Mouse (Mus musculus): Measurements from ENCODE around the gene Hemk1. TPM values are rescaled to one million over a fixed set of nuclear protein-coding genes. Genes with fewer than 3 reads are reported as not detected.

Gene Hemk1
- polyA plus RNA-seq (2016; fragmentation: Nextera tagmentation; extraction: Ambion mirVana) = 12.4 and 13.2 TPM in 2 replicates

GRCm38 (mm10) chr9:107338172-107338883 lies at the start of gene Hemk1:
Hemk1 (minus strand) TSS chr9:107338350.
- peak; percentile 55 for ATAC-seq (ENCODE audit: insufficient number of reproducible peaks, insufficient read depth, low FRiP score, low TSS enrichment)
- H3K4me2 ChIP-seq (replicated peaks) = peak within 1 kb of the TSS; percentile 83
- no peaks in the 10 kb centered on the region for H3K9me3 ChIP-seq
- H3K4me1 ChIP-seq = peaks cover 12% of the 10 kb centered on the region
- peak within 1 kb of the TSS; percentile 52; the same call in 1 of the 2 replicates for H3K27ac ChIP-seq
- 5% methylated on average over 30 of the region's 30 CpGs for WGBS
- no peaks in the 10 kb centered on the region for H3K36me3 ChIP-seq
- peak within 1 kb of the TSS; percentile 56 for H3K4me3 ChIP-seq
- H3K9ac ChIP-seq = peak within 1 kb of the TSS; percentile 71
- H3K27me3 ChIP-seq = peaks cover 10% of the 10 kb centered on the region; the same call in 1 of the 2 replicates

DNA sequence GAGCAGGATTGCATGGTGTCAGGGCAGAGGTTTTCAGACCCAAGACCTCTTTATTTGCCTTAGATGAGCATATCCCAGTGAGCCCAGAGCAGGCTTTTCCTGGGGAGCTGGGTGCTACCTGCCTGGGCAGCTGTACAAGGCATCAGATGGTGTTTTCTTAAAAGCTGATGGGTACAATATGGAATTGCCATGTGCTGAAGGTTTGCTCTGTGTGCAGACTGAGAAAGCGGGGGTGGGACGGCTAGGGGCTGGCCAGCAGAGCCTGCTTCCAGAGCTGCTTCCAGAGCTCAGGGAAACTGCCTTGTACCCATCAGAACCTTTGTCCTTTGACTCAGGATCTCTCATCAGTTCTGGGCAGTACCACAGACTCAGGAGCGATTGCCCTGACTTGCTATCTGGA lies 49.6 kb upstream of the Hemk1 start:
- H3K27me3 ChIP-seq = peaks cover 36% of the 10 kb centered on the region
- no peak overlapping the region for H3K9ac ChIP-seq
- no peak overlapping the region for H3K4me2 ChIP-seq (replicated peaks)
- 81% methylated on average over 3 of the region's 3 CpGs for WGBS
- H3K36me3 ChIP-seq = no peaks in the 10 kb centered on the region
- H3K4me3 ChIP-seq = no peak overlapping the region
- H3K9me3 ChIP-seq = no peaks in the 10 kb centered on the region
- ATAC-seq (ENCODE audit: insufficient number of reproducible peaks, insufficient read depth, low FRiP score, low TSS enrichment) = no peak
- H3K27ac ChIP-seq = no peak overlapping the region
- H3K4me1 ChIP-seq = 0 out of 2 replicates have a peak, but pooled peaks cover 6% of the 10 kb centered on the region

GRCm38 (mm10) chr9:107386722-107387121 lies 48.6 kb upstream of the Hemk1 start:
- Histone ChIP-seq H3K27me3 (peaks cover 46% of the 10 kb centered on the region), H3K9ac (no peak overlapping the region), H3K4me1 (0 out of 2 replicates have a peak, but pooled peaks cover 6% of the 10 kb centered on the region), H3K36me3 (no peaks in the 10 kb centered on the region), H3K27ac (no peak overlapping the region), H3K4me2 (replicated peaks) (no peak overlapping the region), H3K9me3 (no peaks in the 10 kb centered on the region), H3K4me3 (no peak overlapping the region)
- ATAC-seq (ENCODE audit: insufficient number of reproducible peaks, insufficient read depth, low FRiP score, low TSS enrichment) = no peak
- WGBS = 63% methylated on average over 3 of the region's 3 CpGs

DNA sequence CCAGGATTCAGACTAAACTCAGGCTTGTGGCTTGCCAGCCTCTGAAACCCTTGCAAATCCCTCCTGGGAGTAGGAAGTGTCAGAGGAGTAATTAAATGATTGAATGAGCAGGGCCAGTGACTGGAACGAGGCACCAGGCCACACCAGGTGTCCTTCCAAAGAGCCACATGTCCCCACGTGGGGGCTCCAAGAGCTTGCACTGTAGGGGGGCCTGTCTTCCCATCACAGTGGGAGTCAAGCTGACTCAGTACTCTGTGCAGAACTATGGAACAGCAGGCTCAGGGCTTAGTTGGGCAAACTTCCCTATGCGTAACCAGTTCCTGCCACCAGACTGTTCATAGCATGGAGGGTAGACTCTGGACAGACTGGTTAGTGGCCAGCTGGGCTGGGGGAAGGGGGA lies 46.2 kb upstream of the Hemk1 start:
- WGBS = 30% methylated on average over 3 of the region's 3 CpGs
- H3K27me3 ChIP-seq = peaks cover 66% of the 10 kb centered on the region

GRCm38 (mm10) chr9:107381723-107382122 lies 43.6 kb upstream of the Hemk1 start:
- H3K9me3 ChIP-seq = no peaks in the 10 kb centered on the region
- no peak overlapping the region for H3K4me2 ChIP-seq (replicated peaks)
- H3K4me3 ChIP-seq = no peak overlapping the region
- no peaks in the 10 kb centered on the region for H3K36me3 ChIP-seq
- no peak for ATAC-seq (ENCODE audit: insufficient number of reproducible peaks, insufficient read depth, low FRiP score, low TSS enrichment)
- no peak overlapping the region for H3K9ac ChIP-seq
- no peak overlapping the region for H3K27ac ChIP-seq
- H3K27me3 ChIP-seq = peaks cover 88% of the 10 kb centered on the region
- WGBS = 7% methylated on average over 8 of the region's 8 CpGs
- no peaks in the 10 kb centered on the region for H3K4me1 ChIP-seq

More for the DNA sequence above, 46.2 kb upstream of the Hemk1 start:
- no peaks in the 10 kb centered on the region for H3K9me3 ChIP-seq
- H3K9ac ChIP-seq = no peak overlapping the region
- H3K27ac ChIP-seq = no peak overlapping the region
- H3K4me2 ChIP-seq (replicated peaks) = no peak overlapping the region
- H3K36me3 ChIP-seq = no peaks in the 10 kb centered on the region
- no peak for ATAC-seq (ENCODE audit: insufficient number of reproducible peaks, insufficient read depth, low FRiP score, low TSS enrichment)
- H3K4me3 ChIP-seq = no peak overlapping the region
- H3K4me1 ChIP-seq = no peaks in the 10 kb centered on the region

DNA sequence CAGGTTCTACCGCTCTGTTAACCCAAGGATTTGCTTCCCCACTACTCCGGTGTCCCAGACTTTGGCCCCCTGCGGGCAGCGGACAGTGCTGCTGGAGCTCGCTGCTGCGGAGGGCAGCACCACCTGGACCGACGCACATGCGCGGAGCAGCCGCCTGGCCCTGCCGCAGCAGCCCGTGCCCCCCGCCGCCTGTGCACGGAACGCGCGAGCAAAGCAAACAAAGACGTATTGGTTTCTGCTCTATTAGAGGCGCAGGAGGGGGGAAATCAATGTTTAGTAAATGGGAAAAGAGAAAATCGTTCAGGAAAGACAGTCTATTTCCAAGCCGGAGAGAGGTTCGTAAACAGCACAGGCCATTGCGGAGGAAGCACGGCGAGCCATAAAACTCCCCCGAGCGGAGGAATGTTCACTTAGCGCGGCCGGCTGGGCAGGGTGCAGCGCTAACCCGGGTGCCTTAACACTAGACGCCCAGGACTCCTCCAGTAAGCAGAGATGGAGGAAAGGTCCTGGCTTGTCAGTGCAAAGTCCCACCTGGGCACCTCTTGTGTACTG lies 39.9 kb upstream of the Hemk1 start:
- Histone ChIP-seq H3K9ac (peak overlapping the region; percentile 15; the same call in 1 of the 2 replicates), H3K4me1 (no peaks in the 10 kb centered on the region), H3K9me3 (no peaks in the 10 kb centered on the region), H3K36me3 (no peaks in the 10 kb centered on the region), H3K27me3 (peaks cover 86% of the 10 kb centered on the region), H3K27ac (no peak overlapping the region), H3K4me2 (replicated peaks) (peak overlapping the region; percentile 52), H3K4me3 (peak overlapping the region; percentile 38)
- no peak for ATAC-seq (ENCODE audit: insufficient number of reproducible peaks, insufficient read depth, low FRiP score, low TSS enrichment)
- under 1% methylated on average over 35 of the region's 35 CpGs for WGBS

- Histone ChIP-seq H3K36me3 (no peaks in the 10 kb centered on the region), H3K27ac (no peak overlapping the region), H3K27me3 (peaks cover 67% of the 10 kb centered on the region), H3K4me3 (no peak overlapping the region), H3K4me1 (no peaks in the 10 kb centered on the region), H3K4me2 (replicated peaks) (no peak overlapping the region), H3K9me3 (no peaks in the 10 kb centered on the region), H3K9ac (no peak overlapping the region)
- no peak for ATAC-seq (ENCODE audit: insufficient number of reproducible peaks, insufficient read depth, low FRiP score, low TSS enrichment)
- 23% methylated on average over 5 of the region's 5 CpGs for WGBS
These were observed 37.3 kb upstream of the Hemk1 start for GRCm38 (mm10) chr9:107375451-107375850.

GRCm38 (mm10) chr9:107374623-107375022 lies 36.5 kb upstream of the Hemk1 start:
- Histone ChIP-seq H3K9ac (no peak overlapping the region), H3K4me2 (replicated peaks) (no peak overlapping the region), H3K27ac (no peak overlapping the region), H3K27me3 (peaks cover 58% of the 10 kb centered on the region), H3K36me3 (no peaks in the 10 kb centered on the region), H3K4me1 (no peaks in the 10 kb centered on the region), H3K9me3 (no peaks in the 10 kb centered on the region), H3K4me3 (no peak overlapping the region)
- 8% methylated on average over 8 of the region's 8 CpGs for WGBS
- no peak for ATAC-seq (ENCODE audit: insufficient number of reproducible peaks, insufficient read depth, low FRiP score, low TSS enrichment)

DNA sequence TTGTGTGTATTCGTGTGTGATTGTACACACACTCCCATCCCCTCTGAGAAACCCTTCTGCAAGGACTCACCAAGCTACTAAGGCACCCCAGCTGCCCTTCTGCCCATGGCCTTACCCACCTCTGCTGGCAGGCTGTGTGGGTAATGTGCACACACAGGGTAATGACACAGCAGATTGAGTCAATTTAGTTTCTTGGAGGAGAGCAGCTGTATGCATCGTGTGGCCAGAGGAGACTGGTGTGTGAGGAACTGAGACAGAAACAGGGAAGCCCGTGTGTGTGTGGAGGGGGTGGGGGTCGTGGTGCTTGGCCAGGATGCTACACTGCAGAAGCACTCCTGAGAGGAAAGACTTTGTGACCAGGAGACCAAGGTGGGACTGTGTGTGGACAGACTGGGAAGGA lies 34.3 kb upstream of the Hemk1 start:
- H3K4me2 ChIP-seq (replicated peaks) = no peak overlapping the region
- 53% methylated on average over 4 of the region's 4 CpGs for WGBS
- H3K4me1 ChIP-seq = no peaks in the 10 kb centered on the region
- no peaks in the 10 kb centered on the region for H3K36me3 ChIP-seq
- no peak for ATAC-seq (ENCODE audit: insufficient number of reproducible peaks, insufficient read depth, low FRiP score, low TSS enrichment)
- H3K9ac ChIP-seq = no peak overlapping the region
- no peak overlapping the region for H3K27ac ChIP-seq
- no peaks in the 10 kb centered on the region for H3K9me3 ChIP-seq
- H3K4me3 ChIP-seq = no peak overlapping the region
- peaks cover 40% of the 10 kb centered on the region for H3K27me3 ChIP-seq

DNA sequence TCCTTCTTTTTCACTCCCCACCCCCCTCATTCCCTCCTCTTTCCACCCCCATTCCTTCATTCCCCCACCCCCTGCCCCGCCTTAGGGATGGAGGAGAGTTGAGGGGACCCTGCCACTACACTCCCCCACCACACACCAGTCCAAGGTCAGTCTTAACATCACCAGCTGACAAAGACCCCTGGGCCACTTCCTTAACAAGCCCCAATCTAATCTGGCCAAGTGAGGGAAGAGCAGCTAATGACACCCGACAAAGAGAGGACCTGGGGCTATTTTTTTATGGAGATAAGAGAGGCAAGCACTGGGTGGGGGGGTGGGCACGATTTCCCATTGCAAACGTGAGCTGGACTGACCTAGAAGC lies 31.9 kb upstream of the Hemk1 start:
- Histone ChIP-seq H3K27ac (no peak overlapping the region), H3K36me3 (no peaks in the 10 kb centered on the region), H3K4me3 (no peak overlapping the region), H3K9ac (no peak overlapping the region), H3K4me2 (replicated peaks) (no peak overlapping the region), H3K4me1 (no peaks in the 10 kb centered on the region), H3K9me3 (no peaks in the 10 kb centered on the region), H3K27me3 (peaks cover 25% of the 10 kb centered on the region)
- 9% methylated on average over 4 of the region's 4 CpGs for WGBS
- no peak for ATAC-seq (ENCODE audit: insufficient number of reproducible peaks, insufficient read depth, low FRiP score, low TSS enrichment)

- Histone ChIP-seq H3K9ac (no peak overlapping the region), H3K27me3 (peaks cover 19% of the 10 kb centered on the region), H3K27ac (no peak overlapping the region), H3K4me1 (no peaks in the 10 kb centered on the region), H3K4me3 (no peak overlapping the region), H3K4me2 (replicated peaks) (no peak overlapping the region), H3K9me3 (no peaks in the 10 kb centered on the region), H3K36me3 (no peaks in the 10 kb centered on the region)
- WGBS = 42% methylated on average over 10 of the region's 10 CpGs
- ATAC-seq (ENCODE audit: insufficient number of reproducible peaks, insufficient read depth, low FRiP score, low TSS enrichment) = no peak
These were observed 31.3 kb upstream of the Hemk1 start for GRCm38 (mm10) chr9:107369270-107370105.
